Mouse (Mus musculus) hindbrain, embryonic 12.5 days (tissue): ENCODE data around the gene Trim38. TPM values are rescaled to one million over a fixed set of nuclear protein-coding genes. Genes with fewer than 3 reads are reported as not detected.
A peak's percentile ranks its signal among the peaks of the same experiment; 100 is the strongest.
"Not testable (repeated sequence)": the region's sequence is repeated elsewhere in the genome, so short reads cannot be mapped to it uniquely, and the experiment has no call there.

ENCODE experiments used
- ATAC-seq: fragments of 200-750 bp; cut with Nextera tagmentation; 2 replicates; pipeline ENCODE4 v1.8.0; 2017; ENCODE audit warnings: moderate TSS enrichment; ENCODE audit not compliant: low FRiP score
- H3K27ac ChIP-seq: fragments of 300-500 bp; sonication (generic); 2 replicates; pipeline ENCODE4 v1.5.1; 2016; ENCODE audit warnings: mild to moderate bottlenecking
- H3K27me3 ChIP-seq: fragments of 300-500 bp; sonication (generic); 2 replicates; pipeline ENCODE4 v1.6.1; 2016; ENCODE audit warnings: mild to moderate bottlenecking
- H3K36me3 ChIP-seq: fragments of 300-500 bp; sonication (generic); 2 replicates; pipeline ENCODE4 v1.6.1; 2016; ENCODE audit warnings: mild to moderate bottlenecking
- H3K4me1 ChIP-seq: fragments of 300-500 bp; sonication (generic); 2 replicates; pipeline ENCODE4 v1.6.1; 2016
- H3K4me2 ChIP-seq: fragments of 300-500 bp; sonication (generic); replicated peaks from 2 replicates; pipeline ENCODE4 v1.6.1; 2016; ENCODE audit warnings: mild to moderate bottlenecking
- H3K4me3 ChIP-seq: fragments of 300-500 bp; sonication (generic); 2 replicates; pipeline ENCODE4 v1.5.1; 2016; ENCODE audit warnings: mild to moderate bottlenecking
- H3K9ac ChIP-seq: fragments of 300-500 bp; sonication (generic); 2 replicates; pipeline ENCODE4 v1.6.1; 2016; ENCODE audit warnings: mild to moderate bottlenecking, moderate library complexity
- H3K9me3 ChIP-seq: fragments of 300-500 bp; sonication (generic); replicated peaks from 2 replicates; pipeline ENCODE4 v1.6.1; 2016; ENCODE audit warnings: mild to moderate bottlenecking
- WGBS: fragments of 180-500 bp; shearing (Covaris S2); methylation state at CpG from one replicate; pipeline ENCODE4 v1.1.7; 2016; 5-methylcytosine and 5-hydroxymethylcytosine counted together
- polyA plus RNA-seq: library from polyadenylated mRNA; unstranded; fragments of >200 nt; fragmentation: Nextera tagmentation; extraction: Ambion mirVana; gene quantifications from 2 replicates; pipeline ENCODE4 v1.2.1, GENCODE M21; 2016

Gene Trim38
- polyA plus RNA-seq, 1 experiment from 2014 or later = not detected

DNA sequence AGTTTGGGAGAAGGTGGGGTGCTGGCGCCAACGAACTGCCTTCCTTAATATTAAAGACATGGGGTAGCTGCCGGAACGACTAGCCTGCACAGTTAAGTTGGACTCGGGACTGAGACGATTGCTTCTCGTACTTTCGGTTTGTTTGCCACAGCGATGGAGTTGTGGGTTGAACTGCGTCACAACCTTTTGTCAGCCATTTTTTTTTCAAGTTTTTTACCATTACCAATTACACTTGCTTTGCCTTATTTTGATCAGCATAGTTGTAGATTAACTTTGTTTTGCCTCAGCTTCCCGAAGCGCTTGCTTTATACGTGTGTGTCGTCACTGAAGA, 29.8 kb upstream of the Trim38 start:
- peak overlapping the region; percentile 53 for H3K4me3 ChIP-seq
- 1% methylated on average over 14 of the region's 14 CpGs for WGBS
- peaks cover 13% of the 10 kb centered on the region for H3K4me1 ChIP-seq
- no peaks in the 10 kb centered on the region for H3K27me3 ChIP-seq
- H3K36me3 ChIP-seq = no peaks in the 10 kb centered on the region
- no peaks in the 10 kb centered on the region for H3K9me3 ChIP-seq
- peak overlapping the region; percentile 82 for H3K9ac ChIP-seq
- peak overlapping the region; percentile 94 for H3K27ac ChIP-seq
- ATAC-seq = no peak
- peak overlapping the region; percentile 99 for H3K4me2 ChIP-seq

DNA sequence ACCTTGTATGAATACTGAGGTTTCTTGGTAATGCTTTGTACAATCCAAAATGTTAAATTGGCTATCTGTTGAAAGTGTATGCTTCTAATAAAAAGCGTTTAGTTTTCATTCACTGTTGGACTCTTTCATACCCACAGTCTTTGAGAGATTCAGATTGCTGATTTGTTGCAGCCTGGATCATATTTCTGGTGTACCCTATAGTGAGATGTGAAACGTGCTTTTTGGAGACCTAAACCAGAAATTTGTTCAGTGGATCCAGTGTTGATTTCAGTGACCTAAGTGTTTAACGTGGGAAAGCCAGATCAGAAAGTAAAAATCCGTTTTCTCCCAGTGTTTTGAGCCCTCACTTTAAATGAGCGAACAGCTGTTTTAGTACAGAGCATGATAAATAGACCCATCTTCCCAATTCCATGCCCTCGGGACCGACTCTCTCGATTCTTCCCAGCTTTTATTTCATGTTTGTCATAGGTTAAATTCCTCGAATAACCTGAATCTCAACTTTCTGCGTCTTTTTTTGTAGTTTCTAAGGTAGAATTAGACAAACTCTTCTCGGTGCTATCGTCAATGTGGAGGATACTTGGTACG, 29.4 kb upstream of the Trim38 start:
- Histone ChIP-seq H3K36me3 (no peaks in the 10 kb centered on the region), H3K4me2 (peak overlapping the region; percentile 99), H3K4me1 (peaks cover 13% of the 10 kb centered on the region), H3K9ac (peak overlapping the region; percentile 82), H3K4me3 (peak overlapping the region; percentile 53), H3K27me3 (no peaks in the 10 kb centered on the region), H3K9me3 (no peaks in the 10 kb centered on the region), H3K27ac (peak overlapping the region; percentile 94)
- WGBS = 33% methylated on average over 13 of the region's 13 CpGs
- ATAC-seq = no peak

DNA sequence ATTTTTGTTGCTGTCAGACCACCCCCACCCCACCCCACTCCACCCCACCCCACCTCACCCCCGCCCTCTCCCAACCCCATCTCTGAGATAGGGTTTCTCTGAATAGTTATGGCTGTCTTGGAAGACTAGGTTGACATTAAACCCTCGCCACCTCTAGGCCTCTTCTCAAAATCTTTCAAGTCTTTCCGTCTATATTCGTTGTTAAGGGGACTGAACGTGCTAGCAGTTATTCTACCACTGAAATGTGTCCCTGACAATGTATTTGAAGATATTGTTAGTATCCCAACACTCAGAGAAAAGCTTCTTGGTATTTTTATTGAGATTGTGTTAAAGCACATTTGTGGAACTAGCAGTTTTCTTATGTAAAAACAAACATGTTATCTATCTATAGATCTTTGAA, 28.8 kb upstream of the Trim38 start:
- H3K36me3 ChIP-seq = no peaks in the 10 kb centered on the region
- peaks cover 13% of the 10 kb centered on the region for H3K4me1 ChIP-seq
- 68% methylated on average over 5 of the region's 5 CpGs for WGBS
- H3K27me3 ChIP-seq = no peaks in the 10 kb centered on the region
- H3K4me3 ChIP-seq = no peak overlapping the region
- H3K9ac ChIP-seq = no peak overlapping the region
- peak overlapping the region; percentile 94; the same call in 1 of the 2 replicates for H3K27ac ChIP-seq
- peak overlapping the region; percentile 99 for H3K4me2 ChIP-seq
- ATAC-seq = no peak
- H3K9me3 ChIP-seq = no peaks in the 10 kb centered on the region

DNA sequence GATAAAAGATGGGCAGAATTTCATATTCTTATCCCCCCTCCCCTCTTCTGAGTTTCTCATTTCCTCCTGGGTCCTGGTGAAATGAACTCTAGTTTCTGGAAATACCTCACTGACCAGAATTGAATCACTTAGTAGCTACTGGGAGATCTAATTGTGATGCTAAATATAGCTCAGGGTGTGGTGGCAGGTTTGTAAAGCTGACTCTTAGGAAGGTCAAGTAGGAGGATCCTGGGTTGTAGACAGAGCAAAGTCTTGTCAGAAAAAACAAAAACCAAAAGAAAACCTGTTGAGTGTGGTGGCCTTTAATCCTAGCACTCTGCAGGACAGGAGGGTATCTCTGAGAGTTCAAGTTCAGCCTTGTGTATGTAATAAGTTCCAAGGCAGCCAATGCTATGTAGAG, 27.7 kb upstream of the Trim38 start:
- no peak for ATAC-seq
- Histone ChIP-seq H3K4me1 (peaks cover 14% of the 10 kb centered on the region), H3K27ac (no peak overlapping the region), H3K27me3 (no peaks in the 10 kb centered on the region), H3K4me3 (no peak overlapping the region), H3K9me3 (no peaks in the 10 kb centered on the region), H3K4me2 (no peak overlapping the region), H3K36me3 (no peaks in the 10 kb centered on the region), H3K9ac (no peak overlapping the region)

DNA sequence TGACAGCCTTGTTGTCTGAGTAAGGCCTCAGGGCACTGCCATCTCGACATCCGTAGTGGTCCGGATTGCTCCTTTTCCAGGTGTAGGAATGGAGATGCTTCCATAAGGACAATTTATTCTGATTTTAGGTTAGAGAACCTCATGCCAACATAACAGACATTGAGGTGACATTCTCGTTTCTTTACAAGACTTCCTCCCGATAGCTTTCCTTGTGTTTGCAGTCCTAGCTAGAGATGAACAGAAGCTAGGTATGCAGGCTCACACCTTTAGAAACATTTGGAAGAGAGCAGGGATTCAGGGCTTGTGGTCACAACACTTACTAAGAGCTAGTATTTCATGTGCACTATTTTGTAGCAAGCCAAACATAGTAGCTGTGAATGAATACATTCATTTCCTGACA, 26.5 kb upstream of the Trim38 start:
- ATAC-seq = no peak
- Histone ChIP-seq H3K4me3 (no peak overlapping the region), H3K27ac (no peak overlapping the region), H3K36me3 (no peaks in the 10 kb centered on the region), H3K4me1 (peaks cover 19% of the 10 kb centered on the region), H3K4me2 (no peak overlapping the region), H3K9ac (no peak overlapping the region), H3K27me3 (no peaks in the 10 kb centered on the region), H3K9me3 (no peaks in the 10 kb centered on the region)
- 85% methylated on average over 5 of the region's 5 CpGs for WGBS

DNA sequence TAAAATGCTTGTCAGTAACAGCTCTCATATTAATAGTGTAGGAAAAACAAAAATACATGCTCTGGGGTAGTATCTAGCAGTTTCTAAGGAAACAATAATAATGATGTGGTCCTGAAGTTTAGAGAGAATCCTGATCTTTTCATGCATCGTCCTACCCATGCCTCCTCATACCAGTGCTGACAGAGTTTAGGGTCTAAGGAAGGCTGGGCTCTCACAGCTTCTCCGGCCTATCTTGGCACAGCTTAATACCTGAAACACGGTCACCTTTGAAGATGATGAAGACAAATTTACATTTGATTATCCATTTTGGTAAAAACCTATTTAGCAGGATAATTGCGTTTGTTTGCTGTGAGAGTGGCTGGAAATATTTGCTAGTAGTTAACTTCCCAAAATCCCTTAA, 25.8 kb upstream of the Trim38 start:
- 51% methylated on average over 4 of the region's 4 CpGs for WGBS
- peak overlapping the region; percentile 64 for H3K4me2 ChIP-seq
- H3K9me3 ChIP-seq = no peaks in the 10 kb centered on the region
- H3K27ac ChIP-seq = 0 out of 2 replicates have a peak overlapping the region, but pooled peaks have one; percentile 52
- H3K36me3 ChIP-seq = no peaks in the 10 kb centered on the region
- no peak overlapping the region for H3K4me3 ChIP-seq
- peaks cover 19% of the 10 kb centered on the region for H3K4me1 ChIP-seq
- no peaks in the 10 kb centered on the region for H3K27me3 ChIP-seq
- ATAC-seq = no peak
- no peak overlapping the region for H3K9ac ChIP-seq

DNA sequence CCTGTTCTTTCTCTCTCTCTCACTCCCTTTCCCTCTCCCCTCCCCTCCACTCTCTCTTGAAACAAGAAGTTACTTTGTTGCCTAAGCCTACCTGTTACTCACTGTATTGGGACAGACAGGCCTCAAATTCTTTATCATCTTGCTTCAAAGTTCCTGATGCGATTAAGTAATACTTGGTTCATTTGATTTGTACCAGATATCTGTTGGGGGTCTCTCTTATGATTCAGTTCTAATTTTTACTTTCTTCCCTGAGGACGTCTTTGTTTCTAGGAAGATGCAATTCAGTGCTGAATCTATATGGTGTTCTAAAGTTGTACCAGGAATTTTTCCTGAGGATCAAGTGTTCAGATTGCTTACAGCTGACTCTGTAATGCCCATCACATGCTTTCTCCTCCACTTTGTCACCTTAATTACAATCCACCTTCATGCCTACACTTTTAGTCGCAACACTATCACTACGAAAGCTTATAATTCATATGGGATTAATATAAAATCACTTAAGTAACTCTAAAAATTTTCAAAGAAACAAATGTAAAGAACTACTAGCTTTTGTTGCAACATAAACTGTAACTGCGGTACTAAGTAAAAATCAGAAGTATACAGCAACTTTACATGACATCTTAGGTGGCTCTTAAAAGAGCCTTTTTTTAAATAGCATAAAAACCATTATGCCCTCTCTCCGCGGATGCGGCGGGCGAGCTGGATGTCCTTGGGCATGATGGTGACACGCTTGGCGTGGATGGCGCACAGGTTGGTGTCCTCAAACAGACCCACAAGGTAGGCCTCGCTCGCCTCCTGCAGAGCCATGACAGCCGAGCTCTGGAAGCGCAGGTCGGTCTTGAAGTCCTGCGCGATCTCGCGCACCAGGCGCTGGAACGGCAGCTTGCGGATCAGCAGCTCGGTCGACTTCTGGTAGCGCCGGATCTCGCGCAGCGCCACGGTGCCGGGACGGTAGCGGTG, 25.0 kb upstream of the Trim38 start:
- Histone ChIP-seq H3K4me3 (peak overlapping the region; percentile 40), H3K27ac (peak overlapping the region; percentile 52; the same call in 1 of the 2 replicates), H3K9ac (peak overlapping the region; percentile 49; the same call in 1 of the 2 replicates), H3K9me3 (no peaks in the 10 kb centered on the region), H3K36me3 (no peaks in the 10 kb centered on the region), H3K27me3 (no peaks in the 10 kb centered on the region), H3K4me2 (peak overlapping the region; percentile 64), H3K4me1 (peaks cover 14% of the 10 kb centered on the region)
- no peak for ATAC-seq
- 2% methylated on average over 15 of the region's 36 CpGs for WGBS

DNA sequence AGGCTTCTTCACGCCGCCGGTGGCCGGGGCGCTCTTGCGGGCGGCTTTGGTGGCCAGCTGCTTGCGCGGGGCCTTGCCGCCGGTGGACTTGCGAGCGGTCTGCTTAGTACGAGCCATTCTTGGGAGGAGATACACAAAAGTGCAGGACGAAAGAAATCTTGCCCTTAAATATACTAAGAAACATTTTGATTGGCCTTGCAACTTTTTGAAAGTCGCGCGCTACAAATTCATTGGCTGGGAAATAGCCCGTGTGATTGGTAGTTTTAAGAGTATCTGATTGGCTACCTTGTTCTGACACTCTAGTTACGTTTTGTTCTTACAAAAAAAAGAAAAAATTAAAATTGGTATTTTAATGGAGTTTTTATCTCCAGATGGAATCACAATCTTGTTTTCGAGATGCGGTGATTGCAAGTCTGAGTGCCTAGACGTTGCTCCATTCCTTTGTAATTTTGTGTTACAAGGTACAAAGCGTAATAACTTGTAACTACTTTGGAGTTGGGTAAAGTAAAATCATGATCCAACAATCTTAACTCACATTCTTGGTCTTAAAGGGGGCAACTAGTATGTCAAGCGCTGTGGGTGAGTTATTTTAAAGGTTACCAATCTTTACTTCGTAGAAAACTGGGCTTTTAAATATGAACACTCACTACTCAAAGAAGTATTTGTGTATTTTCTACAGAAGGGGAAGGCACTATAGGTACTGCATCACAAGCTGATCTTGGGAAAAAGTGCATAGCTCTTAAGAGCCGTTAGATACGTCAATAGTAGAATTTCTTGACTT, 24.1 kb upstream of the Trim38 start, which contains the start of gene Hist1h3c:
TSS of gene Hist1h3c (minus strand) at position 222 of the 781 bp plus-strand sequence.
- H3K27me3 ChIP-seq = no peaks in the 10 kb centered on the region
- H3K4me3 ChIP-seq = peak within 1 kb of the TSS; percentile 40
- no peaks in the 10 kb centered on the region for H3K9me3 ChIP-seq
- no peaks in the 10 kb centered on the region for H3K36me3 ChIP-seq
- H3K4me1 ChIP-seq = peaks cover 9% of the 10 kb centered on the region
- peak within 1 kb of the TSS; percentile 58 for H3K9ac ChIP-seq
- ATAC-seq = peak; percentile 73
- 2% methylated on average over 21 of the region's 28 CpGs for WGBS
- H3K27ac ChIP-seq = peak within 1 kb of the TSS; percentile 98
- peak within 1 kb of the TSS; percentile 64 for H3K4me2 ChIP-seq

DNA sequence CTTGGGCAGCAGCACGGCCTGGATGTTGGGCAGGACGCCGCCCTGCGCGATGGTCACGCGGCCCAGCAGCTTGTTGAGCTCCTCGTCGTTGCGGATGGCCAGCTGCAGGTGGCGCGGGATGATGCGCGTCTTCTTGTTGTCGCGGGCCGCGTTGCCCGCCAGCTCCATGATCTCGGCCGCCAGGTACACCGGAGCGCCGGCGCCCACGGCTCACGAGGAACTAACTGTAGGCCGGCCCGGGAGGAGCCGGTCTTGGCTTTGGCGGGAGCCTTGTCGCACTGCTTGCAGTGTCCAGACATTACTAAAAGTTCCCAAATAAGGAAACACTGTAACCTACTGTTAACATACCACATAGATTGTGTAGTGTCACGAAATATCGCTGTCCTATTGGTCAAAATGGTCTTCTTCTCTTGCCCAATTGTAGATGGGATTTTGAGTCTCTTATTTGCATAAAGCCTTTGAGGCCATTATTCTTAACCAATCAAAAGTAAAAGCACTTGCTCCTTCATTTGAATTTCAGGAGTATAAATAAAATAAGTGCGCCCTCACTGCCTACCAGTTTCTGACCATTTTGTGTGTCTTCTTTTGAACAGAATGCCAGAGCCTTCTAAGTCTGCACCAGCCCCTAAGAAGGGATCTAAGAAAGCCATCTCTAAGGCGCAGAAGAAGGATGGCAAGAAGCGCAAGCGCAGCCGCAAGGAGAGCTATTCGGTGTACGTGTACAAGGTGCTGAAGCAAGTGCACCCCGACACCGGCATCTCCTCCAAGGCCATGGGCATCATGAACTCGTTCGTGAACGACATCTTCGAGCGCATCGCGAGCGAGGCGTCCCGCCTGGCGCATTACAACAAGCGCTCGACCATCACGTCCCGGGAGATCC, 23.3 kb upstream of the Trim38 start, which contains the start of gene Hist1h2bb:
TSS of gene Hist1h2bb (plus strand) at position 534 of the 880 bp plus-strand sequence.
- peak; percentile 95 for ATAC-seq

DNA sequence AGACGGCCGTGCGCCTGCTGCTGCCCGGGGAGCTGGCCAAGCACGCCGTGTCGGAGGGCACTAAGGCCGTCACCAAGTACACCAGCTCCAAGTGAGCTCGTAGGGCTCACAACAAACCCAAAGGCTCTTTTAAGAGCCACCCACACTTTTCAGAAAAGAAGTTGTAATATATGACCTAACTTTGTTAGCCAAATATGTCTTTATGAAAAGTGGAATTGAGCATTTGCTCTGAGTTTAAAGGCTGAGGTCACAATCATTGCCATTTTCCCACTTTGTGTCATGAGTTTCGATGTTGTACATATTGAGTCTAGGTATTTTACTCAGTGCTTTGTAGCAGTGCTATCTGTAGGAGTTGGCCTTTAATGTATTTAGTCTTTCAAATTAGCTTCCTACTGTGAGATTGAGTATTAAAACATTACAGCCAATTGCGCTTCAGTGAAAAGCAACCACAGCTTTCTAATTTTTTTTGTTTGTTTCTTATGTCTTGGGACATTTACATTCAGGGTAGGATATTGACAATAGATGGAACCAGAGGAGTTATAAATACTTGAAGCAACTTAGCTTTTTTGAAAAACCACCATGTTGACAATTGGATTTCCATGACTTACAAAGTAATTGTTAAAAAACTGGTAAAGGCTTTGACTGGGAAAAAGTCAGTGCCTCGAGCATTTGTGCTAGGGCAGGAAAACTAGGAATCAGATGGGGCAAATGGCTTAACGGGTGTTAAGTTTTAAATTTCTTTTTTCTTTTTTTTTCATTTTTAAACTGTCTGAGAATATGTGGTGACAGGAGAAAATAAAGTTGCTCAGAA, 22.4 kb upstream of the Trim38 start:
- H3K27ac ChIP-seq = peak overlapping the region; percentile 98
- peaks cover 9% of the 10 kb centered on the region for H3K4me1 ChIP-seq
- H3K9me3 ChIP-seq = no peaks in the 10 kb centered on the region
- H3K9ac ChIP-seq = peak overlapping the region; percentile 59
- no peaks in the 10 kb centered on the region for H3K36me3 ChIP-seq
- no peaks in the 10 kb centered on the region for H3K27me3 ChIP-seq
- peak overlapping the region; percentile 40 for H3K4me3 ChIP-seq
- H3K4me2 ChIP-seq = peak overlapping the region; percentile 64
- peak; percentile 21; the same call in 1 of the 2 replicates for ATAC-seq
- 2% methylated on average over 13 of the region's 13 CpGs for WGBS

More for the DNA sequence above, 23.3 kb upstream of the Trim38 start, which contains the start of gene Hist1h2bb:
- Histone ChIP-seq H3K9ac (peak within 1 kb of the TSS; percentile 59), H3K4me2 (peak within 1 kb of the TSS; percentile 64), H3K27ac (peak within 1 kb of the TSS; percentile 98), H3K4me3 (peak within 1 kb of the TSS; percentile 40)
- not testable (repeated sequence) for H3K36me3 ChIP-seq, H3K4me1 ChIP-seq, H3K27me3 ChIP-seq, H3K9me3 ChIP-seq
- WGBS = under 1% methylated on average over 49 of the region's 58 CpGs

DNA sequence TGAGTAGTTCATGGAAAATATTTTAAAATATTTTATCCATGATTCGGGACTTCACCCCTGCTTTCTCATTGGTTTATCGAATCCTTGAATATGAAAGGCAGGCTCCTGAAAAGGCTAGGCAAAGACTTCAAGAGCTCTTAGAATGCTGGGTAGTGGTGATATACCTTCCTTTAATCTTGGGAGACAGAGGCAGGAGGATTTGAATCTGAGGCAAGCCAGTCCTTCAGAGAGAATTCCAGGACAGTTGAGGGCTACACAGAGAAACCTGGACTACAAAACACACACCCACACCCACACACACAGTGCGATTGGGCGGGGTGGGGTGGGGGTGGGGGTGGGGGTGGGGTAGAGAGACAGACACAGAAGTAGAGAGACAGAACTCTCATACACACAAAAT, 21.8 kb upstream of the Trim38 start:
- Histone ChIP-seq H3K4me3 (no peak overlapping the region), H3K4me1 (peaks cover 9% of the 10 kb centered on the region), H3K36me3 (no peaks in the 10 kb centered on the region), H3K9ac (no peak overlapping the region), H3K27ac (peak overlapping the region; percentile 98), H3K4me2 (peak overlapping the region; percentile 64), H3K9me3 (no peaks in the 10 kb centered on the region), H3K27me3 (no peaks in the 10 kb centered on the region)
- ATAC-seq = no peak
- WGBS = 7% methylated on average over 4 of the region's 4 CpGs
